Mouse (Mus musculus) CH12.LX (cell line): ENCODE results near the gene Dact3. TPM values are rescaled to one million over a fixed set of nuclear protein-coding genes. Genes with fewer than 3 reads are reported as not detected.

Experiments used
- DNase-seq: peaks from one replicate; pipeline ENCODE4 v3.0.0-alpha.2; 2013; ENCODE audit errors: extremely low read depth
- H3K27ac ChIP-seq: 2 replicates; pipeline ENCODE4 v1.5.1; 2012; ENCODE audit warnings: low read depth, mild to moderate bottlenecking, control low read depth, moderate library complexity; ENCODE audit not compliant: insufficient read depth
- H3K27me3 ChIP-seq: replicated peaks from 2 replicates; pipeline ENCODE3; 2012; ENCODE audit warnings: inconsistent platforms
- H3K36me3 ChIP-seq, 2 experiments: replicated peaks in 1 of 2; 2 replicates each; pipeline versions ENCODE3 to v1.6.1; 2012; ENCODE audit warnings: inconsistent platforms in 1 of 2, low read length in 1 of 2, mild to moderate bottlenecking in 1 of 2, mixed read lengths in 1 of 2, moderate library complexity in 1 of 2; ENCODE audit not compliant: control insufficient read depth in 1 of 2, insufficient read depth in 1 of 2
- H3K4me1 ChIP-seq, 2 experiments: 2 replicates each; pipeline ENCODE4 v1.6.1; 2012; ENCODE audit warnings: inconsistent platforms in 1 of 2, moderate library complexity in 1 of 2; ENCODE audit not compliant: insufficient read depth in 2 of 2, control insufficient read depth in 1 of 2
- H3K4me2 ChIP-seq: 2 replicates; pipeline ENCODE4 v1.6.1; 2012; ENCODE audit warnings: low read depth, mild to moderate bottlenecking, control low read depth; ENCODE audit not compliant: poor library complexity, insufficient read depth, severe bottlenecking
- H3K4me3 ChIP-seq, 3 experiments: fragments of 150-350 bp in 1 of 3; sonication (generic) in 1 of 3; replicated peaks in 1 of 3; 2 replicates each; pipeline versions ENCODE3 to v1.5.1; 2011 to 2012; ENCODE audit warnings: low read depth in 2 of 3, low read length in 2 of 3, mild to moderate bottlenecking in 2 of 3, moderate library complexity in 2 of 3, control low read depth in 1 of 3, improper control_type of control experiment in 1 of 3, inconsistent platforms in 1 of 3, mixed read lengths in 1 of 3; ENCODE audit not compliant: poor library complexity in 1 of 3
- H3K79me2 ChIP-seq: replicated peaks from 2 replicates; pipeline ENCODE4 v1.6.1; 2012; ENCODE audit warnings: mild to moderate bottlenecking, moderate library complexity; ENCODE audit not compliant: control insufficient read depth, poor library complexity, insufficient read depth, severe bottlenecking; ENCODE audit errors: extremely low read depth
- H3K9ac ChIP-seq: 2 replicates; pipeline ENCODE4 v1.6.1; 2012; ENCODE audit warnings: low read depth, mild to moderate bottlenecking, control low read depth, moderate library complexity; ENCODE audit not compliant: insufficient read depth
- H3K9me3 ChIP-seq: replicated peaks from 2 replicates; pipeline ENCODE3; 2012; ENCODE audit warnings: low read length, inconsistent platforms, mixed read lengths
- BHLHE40 ChIP-seq: IDR thresholded peaks from 2 replicates; pipeline ENCODE4 v1.6.1; 2011; ENCODE audit warnings: mild to moderate bottlenecking, low read depth, low read length, improper control_type of control experiment
- CHD1 ChIP-seq: IDR thresholded peaks from 2 replicates; pipeline ENCODE4 v1.6.1; 2012; ENCODE audit warnings: low read depth, low read length, improper control_type of control experiment, inconsistent platforms
- CTCF ChIP-seq, 2 experiments: IDR thresholded peaks in 1 of 2; conservative IDR thresholded peaks in 1 of 2; 2 replicates each; pipeline ENCODE4 v1.5.1; 2011 to 2012; ENCODE audit warnings: low read depth in 2 of 2, low read length in 2 of 2, improper control_type of control experiment in 1 of 2, inconsistent platforms in 1 of 2, mild to moderate bottlenecking in 1 of 2, moderate library complexity in 1 of 2
- EP300 ChIP-seq: IDR thresholded peaks from 2 replicates; pipeline ENCODE4 v1.6.1; 2011; ENCODE audit warnings: low read length, improper control_type of control experiment
- GABPA ChIP-seq: IDR thresholded peaks from 2 replicates; pipeline ENCODE4 v1.6.1; 2012; ENCODE audit warnings: low read depth, low read length, improper control_type of control experiment, inconsistent platforms; ENCODE audit not compliant: insufficient replicate concordance
- IRF4 ChIP-seq: IDR thresholded peaks from 2 replicates; pipeline ENCODE4 v1.6.1; 2014; ENCODE audit warnings: low read depth, mild to moderate bottlenecking, inconsistent platforms, low read length, improper control_type of control experiment
- JUN ChIP-seq: IDR thresholded peaks from 2 replicates; pipeline ENCODE4 v1.6.1; 2011; ENCODE audit warnings: low read depth, mild to moderate bottlenecking, low read length, improper control_type of control experiment, moderate library complexity; ENCODE audit not compliant: insufficient read depth
- JUND ChIP-seq: conservative IDR thresholded peaks from 2 replicates; pipeline ENCODE4 v1.6.1; 2011; ENCODE audit warnings: low read depth, low read length, improper control_type of control experiment
- KAT2A ChIP-seq: IDR thresholded peaks from 2 replicates; pipeline ENCODE4 v1.6.1; 2012; ENCODE audit warnings: low read length, improper control_type of control experiment, inconsistent platforms; ENCODE audit not compliant: insufficient replicate concordance
- MAFK ChIP-seq: IDR thresholded peaks from 2 replicates; pipeline ENCODE4 v1.6.1; 2011; ENCODE audit warnings: low read length, improper control_type of control experiment; ENCODE audit not compliant: insufficient replicate concordance
- MEF2A ChIP-seq: IDR thresholded peaks from 2 replicates; pipeline ENCODE4 v1.6.1; 2014; ENCODE audit warnings: low read depth, mild to moderate bottlenecking, inconsistent platforms, low read length, improper control_type of control experiment, borderline replicate concordance
- MYC ChIP-seq: IDR thresholded peaks from 2 replicates; pipeline ENCODE4 v1.6.1; 2011; ENCODE audit warnings: low read depth, mild to moderate bottlenecking, improper control_type of control experiment, low read length
- NRF1 ChIP-seq: IDR thresholded peaks from 2 replicates; pipeline ENCODE4 v1.6.1; 2014; ENCODE audit warnings: low read depth, mild to moderate bottlenecking, inconsistent platforms, low read length, improper control_type of control experiment, moderate library complexity
- POLR2AphosphoS2 ChIP-seq: IDR thresholded peaks from 2 replicates; pipeline ENCODE4 v1.6.1; 2011; ENCODE audit warnings: low read depth, low read length, improper control_type of control experiment
- RCOR1 ChIP-seq: conservative IDR thresholded peaks from 2 replicates; pipeline ENCODE4 v1.6.1; 2012; ENCODE audit warnings: low read depth, mild to moderate bottlenecking, inconsistent platforms, low read length, improper control_type of control experiment
- SIN3A ChIP-seq: IDR thresholded peaks from 2 replicates; pipeline ENCODE4 v1.6.1; 2012; ENCODE audit warnings: low read length, improper control_type of control experiment, inconsistent platforms
- TBP ChIP-seq: conservative IDR thresholded peaks from 2 replicates; pipeline ENCODE4 v1.6.1; 2011; ENCODE audit warnings: low read depth, low read length, improper control_type of control experiment
- UBTF ChIP-seq: IDR thresholded peaks from 2 replicates; pipeline ENCODE4 v1.6.1; 2012; ENCODE audit warnings: low read depth, mild to moderate bottlenecking, inconsistent platforms, low read length, improper control_type of control experiment, moderate library complexity
- ZNF384 ChIP-seq: IDR thresholded peaks from 2 replicates; pipeline ENCODE4 v1.6.1; 2012; ENCODE audit warnings: low read depth, low read length, improper control_type of control experiment, inconsistent platforms
- dilution Hi-C: fragments of 300-500 bp; cut with MboI; formaldehyde crosslinking; loops from 2 replicates; pipeline ENCODE4 v1.14.3; 2020; ENCODE audit warnings: low sequenced_read_pairs; ENCODE audit not compliant: extremely low pct_unique_long_range_greater_than_20kb, extremely low pct_ligation_motif_present
- in situ Hi-C: fragments of 300-500 bp; cut with MboI; formaldehyde crosslinking; loops from 3 replicates; pipeline ENCODE4 v1.14.3; 2019; ENCODE audit warnings: low sequenced_read_pairs, low pct_ligation_motif_present, low pct_unique_long_range_greater_than_20kb, mixed read lengths
- polyA plus RNA-seq: library from polyadenylated mRNA; unstranded; fragments of >175 nt; gene quantifications from 2 replicates; pipeline ENCODE4 v1.2.1, GENCODE M21; 2012; ENCODE audit warnings: low read depth; ENCODE audit not compliant: insufficient read length
- total RNA-seq, 2 experiments: library from RNA; depleted of rRNA; stranded (reverse); fragments of 300-350 nt in 1 of 2; fragments of >200 nt in 1 of 2; gene quantifications; 2 replicates each; pipeline ENCODE4 v1.2.3; 2012 to 2014

The Dact3 gene
- total and polyA plus RNA-seq, 3 experiments, result 3.5 to 12.0 (median 5.1) TPM

GRCm38 (mm10) chr7:16909909-16910308 lies 34.8 kb downstream of the Dact3 start:
- no peaks in the 10 kb centered on the region for H3K9me3 ChIP-seq
- dilution Hi-C loops, result no loop called here
- H3K27me3 ChIP-seq, result no peaks in the 10 kb centered on the region
- H3K4me1 ChIP-seq, result peaks cover 31 to 60% of the 10 kb centered on the region in 2 experiments
- in situ Hi-C loops, result loop anchor here (5.0 kb wide), 2 partner anchors 38 to 93 kb away; partner anchors contain the start of genes Fkrp and Strn4
- no peak for DNase-seq
- no peak overlapping the region for H3K4me3 ChIP-seq
- H3K79me2 ChIP-seq, result no peaks in the 10 kb centered on the region
- TF ChIP-seq SIN3A (no peak), KAT2A (no peak), JUN (no peak), CTCF (conservative IDR thresholded peaks at IDR 0.05 in 1 of 2, IDR thresholded peaks at IDR 0.05 in 1 of 2; ENCODE audit: low read depth in 2 of 2, low read length in 2 of 2) (no peak), IRF4 (no peak), MAFK (no peak), JUND (no peak), GABPA (no peak), NRF1 (no peak), RCOR1 (no peak), ZNF384 (no peak)
- TF ChIP-seq, all 38 proteins: peak for 0
- Histone ChIP-seq H3K4me2 (no peak overlapping the region), H3K9ac (no peak overlapping the region), H3K36me3 (peaks cover 12 to 54% of the 10 kb centered on the region in 2 experiments), H3K27ac (no peak overlapping the region)

GRCm38 (mm10) chr7:16911904-16912303 lies 36.8 kb downstream of the Dact3 start:
- TF ChIP-seq CTCF (conservative IDR thresholded peaks at IDR 0.05 in 1 of 2, IDR thresholded peaks at IDR 0.05 in 1 of 2; ENCODE audit: low read depth in 2 of 2, low read length in 2 of 2), result peak in 1 of 2 experiments; percentile 9; a peak in 1 of 4 replicates
- TF ChIP-seq EP300, result no peak
- Histone ChIP-seq H3K79me2 (no peaks in the 10 kb centered on the region), H3K4me1 (peaks cover 17 to 42% of the 10 kb centered on the region in 2 experiments), H3K36me3 (peaks cover 30 to 74% of the 10 kb centered on the region in 2 experiments), H3K4me3 (no peak overlapping the region), H3K9me3 (no peaks in the 10 kb centered on the region), H3K27me3 (no peaks in the 10 kb centered on the region), H3K4me2 (no peak overlapping the region), H3K9ac (no peak overlapping the region), H3K27ac (no peak overlapping the region)
- no peak for DNase-seq
- in situ Hi-C loops, result no loop called here
- dilution Hi-C loops, result no loop called here

GRCm38 (mm10) chr7:16912360-16912759 lies 37.2 kb downstream of the Dact3 start:
- H3K36me3 ChIP-seq, result peaks cover 35 to 78% of the 10 kb centered on the region in 2 experiments
- in situ Hi-C loops, result no loop called here
- H3K27ac ChIP-seq, result no peak overlapping the region

More at GRCm38 (mm10) chr7:16912360-16912759, 37.2 kb downstream of the Dact3 start:
- no peak overlapping the region for H3K4me3 ChIP-seq
- no peaks in the 10 kb centered on the region for H3K79me2 ChIP-seq
- no peak for TF ChIP-seq RCOR1
- TF ChIP-seq MEF2A, result no peak
- TF ChIP-seq TBP, result no peak
- no peak for TF ChIP-seq MYC
- TF ChIP-seq KAT2A, result no peak
- TF ChIP-seq POLR2AphosphoS2, result no peak
- TF ChIP-seq UBTF, result no peak
- TF ChIP-seq CHD1, result no peak
- no peak for TF ChIP-seq CTCF (conservative IDR thresholded peaks at IDR 0.05 in 1 of 2, IDR thresholded peaks at IDR 0.05 in 1 of 2; ENCODE audit: low read depth in 2 of 2, low read length in 2 of 2)
- TF ChIP-seq BHLHE40, result no peak
- H3K27me3 ChIP-seq, result no peaks in the 10 kb centered on the region
- DNase-seq, result no peak
- H3K4me1 ChIP-seq, result peaks cover 12 to 41% of the 10 kb centered on the region in 2 experiments
- dilution Hi-C loops, result no loop called here
- no peaks in the 10 kb centered on the region for H3K9me3 ChIP-seq
- H3K4me2 ChIP-seq, result no peak overlapping the region
- H3K9ac ChIP-seq, result no peak overlapping the region
